Mouse (Mus musculus): ENCODE results near the gene B4galnt4. TPM values are rescaled to one million over a fixed set of nuclear protein-coding genes. Genes with fewer than 3 reads are reported as not detected.
"Not testable (repeated sequence)": the region's sequence is repeated elsewhere in the genome, so short reads cannot be mapped to it uniquely, and the experiment has no call there.

Gene B4galnt4
- polyA plus RNA-seq, 1 experiment from 2014 or later: 50.0 TPM

DNA sequence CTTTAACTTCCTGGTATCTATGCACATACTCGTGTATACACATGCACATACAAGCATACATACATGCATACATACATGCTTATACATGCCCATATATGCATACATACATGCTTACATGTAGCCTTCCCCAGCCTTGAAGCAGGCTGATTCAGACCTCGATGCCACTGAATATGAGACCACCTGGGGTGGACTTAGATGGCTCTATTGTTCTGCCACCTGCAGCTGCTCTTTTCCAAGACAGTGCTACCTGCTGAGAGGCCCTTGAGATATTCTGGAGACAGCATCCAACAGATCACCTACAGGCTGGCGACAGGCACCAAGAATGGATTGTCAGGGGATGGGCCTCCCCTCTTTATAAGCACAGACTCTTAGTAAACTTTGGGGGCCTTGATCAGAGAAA lies 30.5 kb upstream of the B4galnt4 start:
- ATAC-seq (replicated peaks): no peak
- Histone ChIP-seq H3K4me2 (replicated peaks) (no peak overlapping the region), H3K36me3 (no peaks in the 10 kb centered on the region), H3K4me1 (peaks cover 13% of the 10 kb centered on the region), H3K9ac (replicated peaks) (no peak overlapping the region), H3K4me3 (no peak overlapping the region), H3K27ac (replicated peaks) (no peak overlapping the region), H3K9me3 (no peaks in the 10 kb centered on the region), H3K27me3 (no peaks in the 10 kb centered on the region)
- 39% methylated on average over 3 of the region's 3 CpGs for WGBS

DNA sequence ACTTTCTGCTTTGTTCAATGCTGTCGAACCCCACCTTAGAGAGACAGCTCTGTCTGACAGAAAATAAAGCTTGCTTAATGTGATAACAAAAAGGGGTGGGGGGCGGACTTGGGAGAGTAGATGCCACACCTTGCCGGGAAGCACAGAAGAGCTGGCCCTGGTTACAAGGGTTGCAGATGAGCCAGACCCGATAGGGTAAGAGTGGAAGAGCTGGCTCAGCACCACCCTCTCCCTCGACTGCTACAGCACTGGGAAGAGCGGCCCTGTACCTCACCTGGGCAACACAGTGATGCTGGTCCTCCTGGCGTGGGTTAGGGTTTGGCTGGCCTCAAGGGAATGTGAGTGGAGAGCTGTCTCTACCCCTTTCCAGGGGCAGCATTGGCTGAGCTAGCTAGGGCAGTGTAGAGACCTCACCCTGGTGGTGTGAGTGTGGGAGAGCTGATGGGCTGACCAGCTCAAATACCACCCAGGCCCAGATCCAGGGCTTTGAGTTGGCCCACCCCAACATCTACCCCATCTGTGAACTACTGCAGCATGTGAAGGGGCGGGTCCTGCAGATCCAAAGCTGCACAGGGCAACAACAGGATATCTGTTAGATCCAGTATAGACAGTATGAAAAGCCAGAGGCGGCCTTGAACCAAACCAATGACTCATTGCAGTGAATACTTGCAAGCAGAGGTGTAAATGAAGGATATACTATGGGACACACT lies 28.3 kb upstream of the B4galnt4 start:
- no peaks in the 10 kb centered on the region for H3K4me1 ChIP-seq
- H3K4me2 ChIP-seq (replicated peaks): no peak overlapping the region
- no peak overlapping the region for H3K4me3 ChIP-seq
- no peaks in the 10 kb centered on the region for H3K27me3 ChIP-seq
- H3K9me3 ChIP-seq: no peaks in the 10 kb centered on the region
- no peak overlapping the region for H3K27ac ChIP-seq (replicated peaks)
- no peaks in the 10 kb centered on the region for H3K36me3 ChIP-seq
- no peak overlapping the region for H3K9ac ChIP-seq (replicated peaks)
- 78% methylated on average over 9 of the region's 9 CpGs for WGBS
- ATAC-seq (replicated peaks): no peak

GRCm38 (mm10) chr7:141036624-141037023 lies 24.3 kb upstream of the B4galnt4 start:
- H3K27ac ChIP-seq (replicated peaks); H3K9me3 ChIP-seq; H3K27me3 ChIP-seq; H3K4me3 ChIP-seq; H3K36me3 ChIP-seq; H3K4me2 ChIP-seq (replicated peaks); ATAC-seq (replicated peaks); H3K9ac ChIP-seq (replicated peaks); H3K4me1 ChIP-seq: not testable (repeated sequence)
- 83% methylated on average over 1 of the region's 2 CpGs for WGBS

GRCm38 (mm10) chr7:141038090-141039032 lies 22.5 kb upstream of the B4galnt4 start:
- Histone ChIP-seq H3K4me2 (replicated peaks) (no peak overlapping the region), H3K9ac (replicated peaks) (no peak overlapping the region), H3K27me3 (no peaks in the 10 kb centered on the region), H3K36me3 (no peaks in the 10 kb centered on the region), H3K27ac (replicated peaks) (no peak overlapping the region), H3K4me3 (no peak overlapping the region), H3K9me3 (no peaks in the 10 kb centered on the region), H3K4me1 (0 out of 2 replicates have a peak, but pooled peaks cover 5% of the 10 kb centered on the region)
- 85% methylated on average over 20 of the region's 21 CpGs for WGBS
- no peak for ATAC-seq (replicated peaks)

- Histone ChIP-seq H3K4me1 (0 out of 2 replicates have a peak, but pooled peaks cover 5% of the 10 kb centered on the region), H3K27ac (replicated peaks) (no peak overlapping the region), H3K4me3 (no peak overlapping the region), H3K9ac (replicated peaks) (no peak overlapping the region), H3K27me3 (no peaks in the 10 kb centered on the region), H3K36me3 (no peaks in the 10 kb centered on the region), H3K9me3 (no peaks in the 10 kb centered on the region), H3K4me2 (replicated peaks) (no peak overlapping the region)
- WGBS: 95% methylated on average over 4 of the region's 4 CpGs
- no peak for ATAC-seq (replicated peaks)
Observed at GRCm38 (mm10) chr7:141039386-141040107, 21.4 kb upstream of the B4galnt4 start.

DNA sequence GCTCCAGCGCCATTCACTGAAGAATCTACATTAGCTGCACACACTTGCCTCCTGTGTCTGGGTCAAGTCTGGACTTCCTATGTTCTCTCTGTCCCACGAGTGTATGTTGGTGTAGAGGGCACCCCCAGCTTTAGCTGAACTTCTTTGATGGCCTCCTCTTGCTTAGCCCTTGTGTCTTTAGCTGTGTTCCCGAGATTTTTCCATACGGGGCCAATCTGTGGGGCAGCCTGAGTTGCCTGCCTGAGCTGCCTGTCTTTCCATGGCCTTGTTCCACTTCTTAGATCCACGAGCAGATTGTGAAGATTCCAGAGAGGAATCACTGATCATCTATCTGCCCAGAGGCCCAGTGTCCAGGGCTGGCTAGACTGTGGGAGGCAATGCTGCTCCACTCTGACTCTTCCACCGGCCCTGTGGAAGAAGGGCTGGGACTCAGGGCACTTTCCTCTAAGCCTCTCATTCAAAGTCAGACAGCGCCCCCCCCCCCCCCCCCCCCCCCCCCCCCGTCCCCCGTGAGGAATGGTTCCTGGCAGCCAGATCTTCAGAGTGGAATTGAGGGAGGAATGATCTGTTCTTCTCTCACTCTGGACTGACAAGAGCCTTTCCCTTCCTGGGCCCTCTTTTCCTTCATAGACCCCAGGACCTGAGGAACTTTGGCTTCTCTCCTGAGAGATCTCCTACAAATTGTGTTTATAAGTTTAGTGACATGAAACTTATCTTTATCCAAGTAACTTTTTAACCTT lies 19.9 kb upstream of the B4galnt4 start:
- Histone ChIP-seq H3K4me2 (replicated peaks) (no peak overlapping the region), H3K27me3 (no peaks in the 10 kb centered on the region), H3K4me1 (0 out of 2 replicates have a peak, but pooled peaks cover 5% of the 10 kb centered on the region), H3K4me3 (no peak overlapping the region), H3K27ac (replicated peaks) (no peak overlapping the region), H3K36me3 (no peaks in the 10 kb centered on the region), H3K9ac (replicated peaks) (no peak overlapping the region), H3K9me3 (no peaks in the 10 kb centered on the region)
- no peak for ATAC-seq (replicated peaks)
- 47% methylated on average over 7 of the region's 9 CpGs for WGBS

GRCm38 (mm10) chr7:141041661-141042060 lies 19.2 kb upstream of the B4galnt4 start:
- Histone ChIP-seq H3K27ac (replicated peaks) (no peak overlapping the region), H3K27me3 (no peaks in the 10 kb centered on the region), H3K36me3 (no peaks in the 10 kb centered on the region), H3K9ac (replicated peaks) (no peak overlapping the region), H3K4me3 (no peak overlapping the region), H3K4me2 (replicated peaks) (no peak overlapping the region), H3K4me1 (0 out of 2 replicates have a peak, but pooled peaks cover 5% of the 10 kb centered on the region), H3K9me3 (no peaks in the 10 kb centered on the region)
- 17% methylated on average over 5 of the region's 5 CpGs for WGBS
- no peak for ATAC-seq (replicated peaks)

- no peaks in the 10 kb centered on the region for H3K9me3 ChIP-seq
- H3K4me2 ChIP-seq (replicated peaks): no peak overlapping the region
- H3K27me3 ChIP-seq: no peaks in the 10 kb centered on the region
- no peak for ATAC-seq (replicated peaks)
- no peak overlapping the region for H3K4me3 ChIP-seq
- no peak overlapping the region for H3K27ac ChIP-seq (replicated peaks)
- H3K36me3 ChIP-seq: no peaks in the 10 kb centered on the region
- H3K9ac ChIP-seq (replicated peaks): no peak overlapping the region
- 65% methylated on average over 4 of the region's 4 CpGs for WGBS
- H3K4me1 ChIP-seq: peaks cover 10% of the 10 kb centered on the region
Observed at GRCm38 (mm10) chr7:141042539-141042938, 18.4 kb upstream of the B4galnt4 start.

- Histone ChIP-seq H3K9me3 (no peaks in the 10 kb centered on the region), H3K27ac (replicated peaks) (0 out of 2 replicates have a peak overlapping the region, but pooled peaks have one; percentile 21), H3K4me2 (replicated peaks) (peak overlapping the region; percentile 74), H3K36me3 (no peaks in the 10 kb centered on the region), H3K9ac (replicated peaks) (no peak overlapping the region), H3K4me1 (peaks cover 14% of the 10 kb centered on the region), H3K4me3 (no peak overlapping the region), H3K27me3 (no peaks in the 10 kb centered on the region)
- 77% methylated on average over 6 of the region's 6 CpGs for WGBS
- no peak for ATAC-seq (replicated peaks)
Observed at GRCm38 (mm10) chr7:141046931-141047580, 13.8 kb upstream of the B4galnt4 start.

DNA sequence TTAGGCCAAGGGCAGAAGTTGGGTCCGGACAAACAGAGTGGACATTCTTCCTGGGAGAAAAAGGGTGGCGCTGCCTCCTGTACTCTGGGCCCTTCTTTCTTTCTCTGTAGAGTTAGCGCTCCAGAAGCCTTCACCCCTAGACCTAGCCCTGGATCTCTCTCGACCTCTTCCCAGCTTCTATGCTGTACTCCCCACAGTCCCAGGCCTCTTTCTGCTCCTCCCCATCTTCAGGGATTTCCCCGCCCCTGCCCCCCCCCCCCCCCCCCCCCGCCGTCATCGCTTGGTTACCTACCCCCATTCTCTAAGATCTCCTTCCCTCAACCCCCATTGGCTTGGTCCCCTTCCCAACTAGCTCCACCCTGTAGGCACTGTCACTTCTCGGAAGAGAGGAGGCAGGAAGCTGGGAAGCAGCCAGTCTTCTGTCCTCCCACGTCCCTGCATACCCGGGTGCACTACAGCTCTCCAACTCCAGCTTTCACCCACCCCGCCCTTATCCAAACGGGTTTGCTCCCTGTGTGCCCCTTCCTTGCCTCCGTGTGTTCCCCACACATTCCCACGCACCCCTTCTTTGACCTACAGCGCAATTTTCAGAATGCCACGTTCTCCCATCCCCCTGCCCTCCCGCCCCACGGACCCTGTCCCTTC lies 13.2 kb upstream of the B4galnt4 start:
- Histone ChIP-seq H3K4me2 (replicated peaks) (peak overlapping the region; percentile 74), H3K9me3 (no peaks in the 10 kb centered on the region), H3K4me3 (peak overlapping the region; percentile 41), H3K36me3 (no peaks in the 10 kb centered on the region), H3K4me1 (peaks cover 14% of the 10 kb centered on the region), H3K9ac (replicated peaks) (peak overlapping the region; percentile 51), H3K27me3 (no peaks in the 10 kb centered on the region), H3K27ac (replicated peaks) (peak overlapping the region; percentile 78)
- 6% methylated on average over 15 of the region's 19 CpGs for WGBS
- ATAC-seq (replicated peaks): peak; percentile 91

Data from forebrain, embryonic 15.5 days (tissue).